Mouse (Mus musculus) kidney, postnatal 14 days (tissue): ENCODE results near the gene Ppargc1a.

Experiments
- DNase-seq: peaks from one replicate; pipeline ENCODE4 v3.0.0; 2022; ENCODE audit warnings: mixed read lengths

The Ppargc1a gene

DNA sequence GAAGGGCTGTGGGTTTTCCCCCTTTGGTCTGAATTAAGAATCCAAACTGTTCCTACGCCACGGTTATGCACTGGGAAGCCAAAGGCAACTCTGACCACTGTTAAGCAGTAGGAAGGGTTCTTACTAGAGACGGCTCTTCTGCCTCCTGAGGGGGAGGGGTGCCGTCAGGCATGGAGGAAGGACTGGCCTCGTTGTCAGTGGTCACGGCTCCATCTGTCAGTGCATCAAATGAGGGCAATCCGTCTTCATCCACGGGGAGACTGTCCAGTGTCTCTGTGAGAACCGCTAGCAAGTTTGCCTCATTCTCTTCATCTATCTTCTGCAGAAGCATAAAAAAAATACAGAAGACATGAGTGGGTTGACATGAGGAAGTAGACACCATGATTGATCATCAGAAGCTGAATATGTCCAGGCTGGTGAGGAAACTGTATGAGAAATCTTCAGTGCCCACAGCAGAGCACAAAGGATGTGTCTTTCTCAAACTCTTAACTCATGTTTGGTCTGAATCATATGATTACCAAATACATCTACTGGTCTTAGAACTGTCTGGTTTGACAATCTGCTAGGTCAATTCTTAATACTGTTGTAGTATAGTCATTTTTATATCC is 69.5 kb downstream of the Ppargc1a start:
- DNase-seq = no peak

DNA sequence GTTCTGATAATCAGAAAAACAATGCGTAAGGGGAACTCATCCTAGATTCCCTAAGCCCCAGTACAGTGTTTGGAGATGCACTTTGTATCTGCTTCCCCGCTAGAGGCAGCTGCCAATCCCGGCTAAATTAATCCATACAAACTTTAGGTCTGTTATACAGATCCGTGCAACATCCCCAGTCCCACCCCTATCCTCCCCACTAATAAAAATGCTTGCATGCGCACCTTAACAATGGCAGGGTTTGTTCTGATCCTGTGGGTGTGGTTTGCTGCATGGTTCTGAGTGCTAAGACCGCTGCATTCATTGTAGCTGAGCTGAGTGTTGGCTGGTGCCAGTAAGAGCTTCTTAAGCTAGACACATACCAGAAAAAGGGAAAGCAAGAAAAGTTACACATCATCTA is 72.1 kb downstream of the Ppargc1a start:
- no peak for DNase-seq

DNA sequence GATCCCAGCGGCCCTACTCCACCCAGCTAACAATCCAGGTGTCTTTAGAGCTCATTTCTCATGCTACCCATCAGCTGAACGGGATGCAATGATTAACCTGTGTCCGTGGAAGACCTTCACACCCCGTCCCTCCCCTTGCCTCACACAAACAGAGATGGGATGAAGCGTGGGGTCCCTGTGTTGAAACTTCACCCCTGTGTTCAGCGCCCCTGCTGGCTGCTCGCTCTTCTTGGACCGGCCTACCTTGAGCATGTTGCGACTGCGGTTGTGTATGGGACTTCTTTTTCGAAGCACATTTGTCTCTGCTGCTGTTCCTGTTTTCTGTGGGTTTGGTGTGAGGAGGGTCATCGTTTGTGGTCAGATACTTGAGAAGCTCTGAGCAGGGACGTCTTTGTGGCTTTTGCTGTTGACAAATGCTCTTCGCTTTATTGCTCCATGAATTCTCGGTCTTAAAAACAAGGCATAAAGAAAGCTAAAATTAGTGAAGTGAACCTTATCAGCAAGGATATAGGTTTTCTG is 73.1 kb downstream of the Ppargc1a start:
- DNase-seq = no peak

DNA sequence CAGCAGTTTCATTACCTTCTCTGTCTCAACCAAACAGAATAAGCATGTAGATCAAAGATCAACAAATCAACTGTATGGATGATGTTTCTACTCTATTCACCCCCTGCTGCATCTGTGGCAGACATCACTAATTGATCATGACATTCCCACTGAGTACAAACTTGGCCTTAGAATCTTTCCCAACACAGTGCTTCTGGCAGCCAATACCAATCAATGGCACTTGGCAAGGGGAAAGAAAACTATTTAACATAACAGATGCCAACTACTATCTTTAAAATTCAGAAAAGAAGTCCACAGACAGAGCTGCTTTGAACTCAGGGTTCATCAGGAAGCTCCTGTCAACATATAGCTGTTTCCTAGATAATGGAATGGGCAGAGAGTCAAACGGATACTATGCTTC is 83.8 kb downstream of the Ppargc1a start:
- DNase-seq = no peak

DNA sequence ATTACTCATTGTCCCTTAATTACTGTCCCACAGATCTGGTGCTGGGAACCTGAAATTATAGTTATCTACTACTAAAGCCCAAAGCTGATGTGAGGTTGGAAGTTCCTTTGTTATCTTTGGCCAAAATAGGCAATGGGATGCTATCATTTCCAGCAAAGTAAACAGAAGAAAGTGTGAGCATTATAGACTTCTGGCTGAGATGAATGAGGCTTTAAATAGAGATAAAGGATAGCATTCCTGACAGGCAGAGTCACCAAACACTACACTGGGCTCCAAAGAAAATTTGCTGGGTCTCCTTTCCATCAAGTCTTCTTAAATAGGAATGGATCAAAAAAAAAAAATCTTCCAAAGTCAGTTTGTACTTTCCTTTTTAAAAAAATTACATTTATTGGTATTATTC is 87.7 kb downstream of the Ppargc1a start:
- DNase-seq = no peak

DNA sequence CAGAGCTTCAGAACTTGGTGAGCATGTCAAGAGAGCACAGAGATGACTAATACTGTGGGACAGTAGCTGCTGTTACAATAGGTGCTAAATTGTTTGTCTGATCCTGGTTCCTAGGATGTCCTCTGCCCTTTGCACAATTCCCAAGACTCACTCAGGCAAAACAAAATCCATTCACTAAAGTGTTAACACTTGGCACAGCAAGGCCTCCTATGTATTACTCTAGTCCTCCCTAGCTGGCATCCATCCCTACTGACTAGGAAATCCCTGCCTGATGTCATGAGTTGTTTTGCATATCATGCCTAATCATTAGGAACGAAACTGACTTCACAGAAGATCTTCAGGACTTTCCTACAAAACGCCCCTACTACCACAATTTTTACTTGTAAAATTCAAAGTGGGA is 88.1 kb downstream of the Ppargc1a start:
- peak; percentile 11 for DNase-seq

DNA sequence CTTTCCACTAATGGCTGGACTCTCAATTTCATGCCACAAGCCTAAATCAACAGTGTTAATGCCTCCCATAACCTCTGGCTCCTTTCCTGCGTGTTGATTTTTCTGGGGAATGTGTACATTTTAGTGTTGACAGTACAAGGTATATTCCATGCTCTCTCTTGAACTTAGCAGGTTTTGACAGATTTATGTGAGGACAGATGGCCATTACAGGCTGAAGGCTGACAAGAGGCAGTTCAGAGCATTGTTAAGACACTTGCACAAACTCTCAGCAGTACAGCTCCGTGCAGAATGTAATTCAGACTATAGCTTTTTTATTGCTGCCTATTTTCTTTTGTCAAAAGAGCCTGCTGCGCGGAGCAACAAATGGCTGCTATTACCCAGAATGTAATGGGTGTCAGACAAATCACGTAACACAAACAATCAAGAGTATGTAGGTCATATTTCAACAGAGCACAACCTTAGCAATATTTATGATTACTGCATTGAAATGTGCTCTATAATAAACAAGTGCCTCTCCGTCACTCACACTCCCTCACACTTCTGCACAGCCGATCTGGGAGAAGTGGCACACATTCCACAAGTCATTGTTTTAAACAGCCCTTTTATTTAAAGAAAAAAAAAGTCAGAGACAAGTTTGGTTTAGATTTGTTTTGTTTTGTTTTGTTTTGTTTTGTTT is 89.1 kb downstream of the Ppargc1a start:
- DNase-seq = no peak

DNA sequence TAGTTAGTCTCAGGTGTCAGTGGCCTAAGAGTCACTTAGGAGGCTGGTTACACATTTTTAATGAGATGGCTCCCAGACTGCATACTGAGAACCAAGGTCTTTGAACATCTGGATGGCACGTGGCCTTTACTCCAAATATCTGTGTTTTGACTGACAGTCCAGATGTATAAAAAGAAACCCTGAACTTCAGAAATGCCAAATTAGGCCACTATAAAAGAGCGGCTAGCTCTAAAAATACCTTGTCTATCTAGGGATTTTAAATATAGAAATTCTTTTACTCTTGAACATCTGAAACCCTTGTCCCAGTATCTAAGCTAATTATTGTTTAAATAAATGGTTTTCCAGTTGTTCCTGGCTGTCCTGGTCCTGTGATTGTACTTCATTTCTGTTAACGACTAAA is 90.4 kb downstream of the Ppargc1a start:
- DNase-seq = no peak

DNA sequence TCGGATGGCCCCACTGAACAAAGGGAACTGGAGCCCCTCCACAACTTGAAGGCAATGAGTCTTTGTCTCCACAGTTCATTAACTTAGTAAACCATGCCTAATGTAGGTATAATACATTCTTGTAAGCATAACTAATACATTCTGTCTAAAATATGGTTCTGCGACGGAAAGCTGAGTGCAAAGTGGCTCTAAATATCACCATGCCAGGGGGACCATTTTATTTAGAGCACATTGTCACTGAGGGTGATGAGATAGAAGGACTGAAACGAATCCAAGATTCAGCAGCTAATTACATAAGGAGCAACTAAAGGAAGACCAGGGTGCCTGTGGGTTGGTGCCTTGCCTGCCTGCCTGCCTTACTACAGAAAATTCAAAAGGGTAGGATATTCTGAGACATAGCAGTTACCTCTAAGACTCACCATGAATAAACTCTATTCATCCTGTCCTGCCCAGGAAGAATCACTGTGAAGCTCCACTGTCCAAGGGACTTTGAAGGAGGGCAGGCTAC is 92.4 kb downstream of the Ppargc1a start:
- no peak for DNase-seq

DNA sequence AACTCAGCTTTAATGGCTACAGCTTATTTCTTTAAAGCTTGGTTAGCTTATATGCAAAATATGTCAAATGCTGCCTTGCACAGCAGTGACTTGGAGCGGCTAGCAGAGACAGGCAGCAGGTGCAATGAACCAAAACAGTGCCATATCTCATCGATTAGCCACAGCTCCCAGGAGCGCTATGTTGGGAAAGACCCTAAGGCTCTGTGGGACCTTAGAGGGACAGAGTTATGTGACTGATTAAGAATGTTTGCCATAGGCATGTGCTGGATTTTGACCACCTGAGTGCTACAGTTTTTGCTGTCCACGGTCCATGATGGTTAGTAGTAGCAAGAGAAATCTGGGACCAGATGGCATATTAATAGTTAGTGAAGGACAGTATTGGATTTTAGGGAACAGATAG is 95.9 kb downstream of the Ppargc1a start:
- no peak for DNase-seq

DNA sequence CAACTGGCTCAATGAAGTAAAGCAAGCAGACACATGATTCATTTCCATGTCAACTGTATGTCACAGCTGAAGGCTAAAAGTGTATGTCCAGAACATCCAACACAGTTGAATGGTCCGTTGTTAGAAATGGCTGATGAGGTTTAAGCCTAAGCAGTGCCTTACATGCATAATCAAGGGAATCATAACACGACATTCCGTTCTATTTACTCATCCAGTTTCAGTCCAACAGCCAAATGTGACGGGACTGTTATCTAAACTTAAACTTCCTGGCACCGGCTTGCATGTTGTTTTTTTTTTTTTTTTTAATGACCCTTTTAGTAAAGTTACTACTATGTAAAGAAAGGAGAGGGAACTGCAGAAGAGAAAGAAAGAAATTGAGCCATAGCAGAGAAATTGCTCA is 101.5 kb downstream of the Ppargc1a start:
- no peak for DNase-seq

DNA sequence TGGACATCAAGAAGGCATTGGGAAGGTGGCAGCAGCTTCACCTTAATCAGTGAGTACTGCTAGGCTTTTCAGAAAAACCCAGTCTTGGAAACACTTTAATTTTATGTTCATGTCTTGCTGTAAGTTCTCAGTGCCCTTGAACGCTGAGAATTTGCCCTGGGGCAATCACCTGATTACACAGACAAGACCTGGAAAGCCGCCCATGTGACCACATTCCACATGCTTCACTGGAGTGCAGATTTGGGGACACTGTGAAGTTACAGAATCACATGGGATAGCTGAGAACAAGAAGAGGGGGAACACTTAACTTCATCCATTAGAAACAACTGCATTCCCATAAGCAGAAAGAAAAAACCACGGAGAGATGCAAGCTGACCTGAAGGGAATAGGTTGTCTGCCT is 115.5 kb downstream of the Ppargc1a start:
- DNase-seq = peak; percentile 89

DNA sequence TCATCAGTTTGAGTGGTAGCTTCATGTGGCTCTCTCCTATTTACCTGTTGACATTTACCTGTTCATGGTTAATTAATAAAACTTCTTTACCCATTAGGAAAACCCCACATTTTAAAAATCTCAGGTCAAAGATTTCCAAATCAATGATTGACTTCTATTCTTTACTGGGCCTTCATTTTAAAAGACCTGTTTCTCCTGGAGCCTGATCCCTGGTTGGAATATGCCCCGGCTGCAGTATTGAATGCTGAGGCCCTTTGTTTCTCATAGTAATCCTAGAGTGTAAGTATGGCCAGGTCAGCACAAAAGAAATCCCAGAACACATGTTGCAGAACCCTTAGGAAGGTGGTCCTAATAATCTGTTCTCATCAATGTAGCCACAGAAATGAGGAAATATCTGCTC is 119.9 kb downstream of the Ppargc1a start:
- no peak for DNase-seq

DNA sequence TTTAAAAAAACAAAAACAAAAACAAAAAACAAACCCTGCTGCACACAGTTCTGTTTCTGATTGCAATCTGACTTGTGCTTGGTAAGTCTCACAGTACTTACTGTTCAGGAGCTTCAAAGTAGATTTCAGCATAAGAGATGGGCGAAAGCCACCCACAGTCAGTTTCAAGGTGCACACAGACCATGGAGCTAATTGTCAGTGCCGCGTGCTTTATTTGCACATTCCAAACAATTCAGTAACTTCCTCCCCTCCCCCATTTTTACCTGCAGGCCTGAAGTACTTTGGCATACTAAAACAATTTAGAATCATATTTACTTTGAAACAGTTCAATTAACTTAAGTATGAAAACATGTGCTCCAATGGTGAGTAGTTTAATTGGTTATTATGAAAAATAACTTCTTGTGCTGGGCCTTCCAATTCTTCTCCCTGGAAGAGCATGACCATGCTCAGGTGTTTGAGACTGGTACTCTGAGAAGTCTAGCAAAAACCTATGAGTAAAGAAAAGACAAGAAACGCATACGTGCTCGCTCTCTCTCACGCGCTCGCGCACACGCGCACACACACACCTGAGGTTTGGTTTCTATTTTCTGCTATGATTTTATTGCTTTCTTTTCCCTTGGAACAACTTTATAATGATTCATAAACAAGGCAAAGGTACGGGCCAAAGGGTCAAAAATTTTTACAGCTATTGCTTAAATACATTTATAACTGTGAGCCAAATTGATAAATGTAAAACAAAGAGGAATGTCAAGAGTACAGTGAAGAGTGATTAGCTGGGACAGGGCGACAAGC is 121.0 kb downstream of the Ppargc1a start:
- DNase-seq = peak; percentile 45

DNA sequence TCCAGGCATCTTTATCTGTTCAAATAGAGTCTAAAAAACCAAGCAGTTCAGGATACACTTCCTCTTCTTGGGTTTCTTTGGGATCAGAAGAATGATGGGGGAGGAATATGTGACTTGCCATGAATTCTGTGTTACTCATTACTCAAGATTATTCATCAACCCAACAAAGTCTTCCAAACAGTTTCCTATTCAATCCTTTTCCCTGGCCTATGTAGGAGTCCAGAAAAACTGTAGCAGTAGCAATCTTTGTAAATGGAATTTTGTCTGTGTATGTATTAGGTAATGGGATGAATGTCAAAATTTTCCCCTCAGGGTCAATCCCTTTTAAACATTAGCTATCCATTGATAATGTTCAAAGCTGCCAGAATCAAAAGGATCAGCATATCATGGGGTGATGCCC is 121.8 kb downstream of the Ppargc1a start:
- DNase-seq = no peak

DNA sequence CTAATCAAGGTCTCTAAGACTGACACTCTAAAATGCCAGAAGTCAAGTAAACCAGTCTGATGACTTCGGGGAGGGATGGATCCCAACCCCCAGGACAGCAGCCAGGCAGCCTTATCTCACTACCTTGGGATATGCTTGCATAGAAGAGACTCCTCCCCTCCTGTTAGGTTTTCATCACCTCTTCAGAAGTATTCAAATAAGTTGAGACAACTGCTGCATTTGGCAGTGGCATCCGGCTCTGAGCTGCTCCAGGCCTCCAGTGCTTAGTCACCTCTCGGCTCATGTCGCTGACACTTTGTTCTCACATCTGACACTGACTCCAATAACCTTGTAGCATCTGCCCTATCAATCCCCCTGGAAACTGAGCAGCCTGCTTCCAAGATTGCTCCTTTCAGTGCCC is 127.8 kb downstream of the Ppargc1a start:
- DNase-seq = no peak

DNA sequence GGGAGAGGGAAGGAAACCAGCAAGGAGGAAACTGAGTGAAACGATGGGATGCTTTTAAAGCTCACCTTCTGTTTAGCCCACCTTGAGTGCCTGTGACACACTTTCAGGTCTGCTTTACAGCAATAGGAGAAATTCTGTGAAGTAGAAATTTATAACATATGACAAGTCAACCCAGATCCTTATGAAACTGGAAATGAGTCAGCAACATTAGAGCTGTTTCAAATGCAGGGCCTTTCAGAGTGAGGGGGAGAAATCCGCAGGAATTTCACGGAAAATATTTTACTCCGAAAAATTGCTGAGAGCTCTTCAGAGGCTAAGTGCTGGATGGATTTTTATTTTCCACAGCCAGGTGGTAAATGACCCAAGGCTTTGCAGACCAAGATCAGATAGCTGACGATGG is 133.6 kb downstream of the Ppargc1a start:
- DNase-seq = no peak

DNA sequence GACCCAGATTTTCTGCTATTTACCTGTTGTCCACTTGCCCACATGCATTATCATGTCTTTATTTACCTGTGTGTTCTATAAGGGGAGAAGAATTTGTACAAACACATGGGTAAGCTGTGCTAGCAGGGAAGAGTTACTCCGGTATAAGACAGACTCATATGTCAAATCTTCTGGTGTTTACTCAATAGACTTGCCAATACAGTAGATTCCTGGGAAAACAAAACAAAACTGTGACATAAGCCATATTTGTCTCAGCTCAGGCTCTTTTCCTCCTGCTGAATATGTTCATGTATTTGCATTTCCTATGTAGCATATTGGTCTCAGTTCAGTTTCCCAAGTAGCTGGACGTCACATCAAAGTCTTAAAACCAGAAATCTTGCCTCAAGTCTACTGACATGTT is 135.0 kb downstream of the Ppargc1a start:
- DNase-seq = no peak

DNA sequence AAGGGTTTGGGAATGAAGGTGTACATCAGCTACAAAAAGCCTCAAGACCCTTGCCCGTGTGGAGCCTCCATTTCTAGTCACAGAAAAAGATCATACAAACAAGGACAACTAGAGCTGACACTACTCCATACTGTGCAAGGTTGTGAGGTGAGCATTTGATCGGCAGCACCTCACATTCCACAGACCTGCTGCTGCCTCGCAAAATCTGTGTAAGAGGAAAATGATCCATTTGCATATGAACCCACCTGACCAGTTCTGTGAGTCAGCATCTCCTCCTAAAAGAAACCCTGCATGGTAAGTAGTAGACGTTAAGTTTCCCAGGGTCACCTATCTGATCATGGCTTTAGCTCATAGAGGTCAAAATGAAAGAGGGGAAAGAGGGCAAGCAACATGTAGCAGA is 135.5 kb downstream of the Ppargc1a start:
- DNase-seq = peak; percentile 32

DNA sequence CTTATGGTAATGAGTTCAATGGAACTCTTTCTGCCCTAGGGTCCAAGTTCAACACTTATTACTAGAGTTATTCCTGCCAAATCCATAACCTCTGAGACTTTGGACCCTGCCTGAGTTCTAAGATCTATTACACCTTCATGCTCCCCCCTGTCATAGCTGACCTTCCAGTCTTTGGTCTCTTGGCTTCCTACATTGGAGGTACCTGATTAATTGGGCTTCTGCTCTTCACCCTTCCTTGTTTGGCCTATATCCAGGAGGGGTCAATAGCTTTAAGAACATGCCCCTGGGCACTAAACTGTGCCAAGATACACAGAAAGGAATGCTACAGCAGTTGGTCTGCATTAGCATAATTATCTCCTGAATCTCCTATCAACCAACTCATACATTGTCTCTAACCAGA is 141.1 kb downstream of the Ppargc1a start:
- peak; percentile 65 for DNase-seq

DNA sequence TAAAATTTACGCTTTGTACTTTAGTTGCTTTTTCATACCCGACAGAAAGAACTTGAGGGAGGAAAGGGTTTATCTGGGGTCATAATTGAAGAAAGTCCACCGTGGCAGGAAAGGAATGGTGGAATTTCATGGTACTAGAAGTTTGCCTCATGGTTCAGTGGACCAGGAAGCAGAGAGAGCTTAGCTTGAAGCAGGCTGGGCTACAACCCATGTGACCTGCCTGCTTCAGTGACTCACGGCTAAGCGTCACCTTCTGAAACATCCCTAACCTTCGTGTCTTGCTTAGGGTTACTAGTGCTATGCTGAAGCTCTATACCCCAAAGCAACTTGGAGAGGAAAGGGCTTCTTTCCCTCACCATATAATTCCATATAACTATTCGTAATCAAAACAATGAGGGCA is 151.1 kb downstream of the Ppargc1a start:
- no peak for DNase-seq

DNA sequence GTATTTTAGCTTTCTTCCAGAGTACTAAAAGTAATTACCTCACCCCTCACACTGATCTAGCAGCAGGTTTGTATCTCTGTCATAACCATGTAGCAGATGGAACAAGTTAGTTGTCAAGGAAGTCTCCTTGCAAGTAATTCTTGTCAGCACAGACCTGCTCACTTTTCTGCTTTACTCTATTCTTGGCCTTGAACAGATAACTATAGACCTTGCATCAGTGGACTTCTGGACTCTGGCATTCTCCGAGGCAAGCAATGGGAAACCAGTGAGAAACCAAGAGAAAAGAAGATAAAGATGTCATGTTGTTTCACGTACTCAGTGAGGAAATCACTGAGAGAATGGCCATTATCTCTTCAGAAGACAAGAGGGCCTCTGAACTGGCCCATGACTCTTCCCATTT is 152.1 kb downstream of the Ppargc1a start:
- no peak for DNase-seq

DNA sequence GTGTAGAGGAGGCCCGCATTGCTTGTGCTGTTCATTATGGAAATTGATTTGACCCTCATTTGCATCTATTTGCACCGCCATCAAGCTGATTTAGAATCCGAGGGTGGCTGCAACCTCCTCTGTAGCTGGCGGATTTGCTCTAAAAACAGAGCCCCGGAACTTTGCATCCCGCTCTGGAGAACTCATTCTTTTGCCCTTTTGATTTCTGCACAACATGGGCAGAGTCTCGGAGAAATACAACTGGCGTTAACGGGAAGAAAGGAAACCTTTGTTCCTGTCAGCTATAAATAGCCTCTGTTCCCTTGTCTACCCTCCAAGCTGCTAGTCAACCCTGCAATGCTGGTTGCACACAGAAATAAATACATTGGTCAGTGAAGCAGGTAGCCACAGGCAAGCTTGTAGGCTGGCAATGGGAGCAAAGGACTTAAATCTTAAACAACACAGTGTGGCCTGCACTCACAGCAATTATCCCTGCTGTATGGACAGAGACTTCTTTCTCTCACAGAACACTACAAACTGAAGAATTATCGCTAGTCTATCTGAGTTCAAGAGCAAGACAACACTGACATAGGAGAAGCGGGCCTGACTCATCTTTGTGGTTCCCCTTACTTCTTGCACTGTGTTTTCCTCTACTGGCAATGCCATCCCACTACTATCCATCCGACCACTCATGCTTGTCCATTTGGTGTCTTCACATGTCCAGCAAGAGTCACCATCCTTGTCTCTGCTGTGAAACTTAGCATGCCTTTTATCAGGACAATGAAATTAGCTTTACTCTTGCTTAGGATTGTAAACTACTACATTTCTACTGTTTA is 155.0 kb downstream of the Ppargc1a start:
- DNase-seq = peak; percentile 30
